Mouse (Mus musculus) stomach, postnatal 0 days (tissue): ENCODE data around the gene 4930583I09Rik. TPM values are rescaled to one million over a fixed set of nuclear protein-coding genes. Genes with fewer than 3 reads are reported as not detected.

Experiments used
- ATAC-seq: fragments of 200-750 bp; cut with Nextera tagmentation; 2 replicates; pipeline ENCODE4 v1.8.0; 2017; ENCODE audit not compliant: low FRiP score, low TSS enrichment
- DNase-seq: peaks from one replicate; pipeline ENCODE4 v3.0.0-alpha.2; 2016; ENCODE audit warnings: low spot score
- H3K27ac ChIP-seq: fragments of 300-500 bp; sonication (generic); replicated peaks from 2 replicates; pipeline ENCODE4 v1.5.1; 2014; ENCODE audit warnings: mild to moderate bottlenecking, control low read depth
- H3K27me3 ChIP-seq: fragments of 300-500 bp; sonication (generic); 2 replicates; pipeline ENCODE4 v1.6.1; 2014; ENCODE audit warnings: low read length; ENCODE audit not compliant: control insufficient read depth, insufficient read depth
- H3K36me3 ChIP-seq: fragments of 300-500 bp; sonication (generic); 2 replicates; pipeline ENCODE4 v1.6.1; 2014; ENCODE audit warnings: low read length, mixed read lengths; ENCODE audit not compliant: control insufficient read depth, insufficient read depth
- H3K4me1 ChIP-seq: fragments of 300-500 bp; sonication (generic); replicated peaks from 2 replicates; pipeline ENCODE4 v1.6.1; 2014; ENCODE audit warnings: antibody characterized with exemption; ENCODE audit not compliant: control insufficient read depth, insufficient read depth
- H3K4me2 ChIP-seq: fragments of 300-500 bp; sonication (generic); replicated peaks from 2 replicates; pipeline ENCODE4 v1.6.1; 2014; ENCODE audit warnings: low read depth, mild to moderate bottlenecking, control low read depth, moderate library complexity
- H3K4me3 ChIP-seq: fragments of 300-500 bp; sonication (generic); 2 replicates; pipeline ENCODE4 v1.5.1; 2014; ENCODE audit warnings: low read depth, low read length, control low read depth
- H3K9ac ChIP-seq: fragments of 300-500 bp; sonication (generic); 2 replicates; pipeline ENCODE4 v1.6.1; 2014; ENCODE audit warnings: mild to moderate bottlenecking, low read length, control low read depth, mixed read lengths
- H3K9me3 ChIP-seq: fragments of 300-500 bp; sonication (generic); 2 replicates; pipeline ENCODE4 v1.6.1; 2016; ENCODE audit warnings: low read length; ENCODE audit not compliant: control insufficient read depth
- CTCF ChIP-seq: IDR thresholded peaks from 2 replicates; pipeline ENCODE4 v1.5.1; 2016; ENCODE audit warnings: antibody characterized with exemption, low read depth, mild to moderate bottlenecking, moderate library complexity
- EP300 ChIP-seq: optimal IDR thresholded peaks from 2 replicates; pipeline ENCODE3; 2016; ENCODE audit warnings: antibody characterized with exemption
- WGBS: fragments of 180-500 bp; shearing (Covaris S2); extraction: QIAGEN DNeasy Blood & Tissue Kit; methylation state at CpG from one replicate; pipeline ENCODE4 v1.1.7; 2014; 5-methylcytosine and 5-hydroxymethylcytosine counted together
- polyA plus RNA-seq: library from polyadenylated mRNA; unstranded; fragments of >200 nt; fragmentation: Nextera tagmentation; extraction: Ambion mirVana; gene quantifications from 2 replicates; pipeline ENCODE4 v1.2.1, GENCODE M21; 2015

Gene 4930583I09Rik
- polyA plus RNA-seq, 1 experiment from 2014 or later = not detected

GRCm38 (mm10) chr17:64848031-64848430 is 12.2 kb upstream of the 4930583I09Rik start:
- no peak overlapping the region for H3K9ac ChIP-seq
- H3K36me3 ChIP-seq = no peaks in the 10 kb centered on the region
- TF ChIP-seq CTCF (no peak), EP300 (no peak)
- H3K27me3 ChIP-seq = no peaks in the 10 kb centered on the region
- H3K4me2 ChIP-seq = no peak overlapping the region
- ATAC-seq (no peak), DNase-seq (no peak)
- H3K9me3 ChIP-seq = no peaks in the 10 kb centered on the region
- no peak overlapping the region for H3K27ac ChIP-seq
- H3K4me1 ChIP-seq = no peaks in the 10 kb centered on the region
- H3K4me3 ChIP-seq = no peak overlapping the region
- WGBS = 73% methylated on average over 4 of the region's 4 CpGs

- H3K4me2 ChIP-seq = no peak overlapping the region
- no peaks in the 10 kb centered on the region for H3K36me3 ChIP-seq
- H3K9ac ChIP-seq = no peak overlapping the region
- H3K27ac ChIP-seq = no peak overlapping the region
- H3K4me1 ChIP-seq = no peaks in the 10 kb centered on the region
- no peak for ATAC-seq
- DNase-seq = no peak
- H3K9me3 ChIP-seq = no peaks in the 10 kb centered on the region
- 72% methylated on average over 1 of the region's 1 CpGs for WGBS
- no peaks in the 10 kb centered on the region for H3K27me3 ChIP-seq
- no peak overlapping the region for H3K4me3 ChIP-seq
- TF ChIP-seq EP300 (no peak), CTCF (no peak)
Observed at GRCm38 (mm10) chr17:64846654-64847053, 10.8 kb upstream of the 4930583I09Rik start.

- no peak for ATAC-seq
- Histone ChIP-seq H3K9ac (no peak overlapping the region), H3K4me2 (no peak overlapping the region), H3K36me3 (no peaks in the 10 kb centered on the region), H3K4me1 (no peaks in the 10 kb centered on the region), H3K27me3 (no peaks in the 10 kb centered on the region), H3K4me3 (no peak overlapping the region), H3K9me3 (no peaks in the 10 kb centered on the region), H3K27ac (no peak overlapping the region)
- no peak for DNase-seq
- TF ChIP-seq CTCF = no peak
- no peak for TF ChIP-seq EP300
- WGBS = 23% methylated on average over 7 of the region's 7 CpGs
Observed at GRCm38 (mm10) chr17:64836892-64837291, 1.0 kb upstream of the 4930583I09Rik start.

GRCm38 (mm10) chr17:64836352-64836751 is 481 bp upstream of the 4930583I09Rik start:
- TF ChIP-seq EP300 (no peak), CTCF (no peak)
- ATAC-seq = no peak
- H3K27me3 ChIP-seq = no peaks in the 10 kb centered on the region
- no peak overlapping the region for H3K9ac ChIP-seq
- no peak for DNase-seq
- H3K4me3 ChIP-seq = no peak overlapping the region
- H3K27ac ChIP-seq = no peak overlapping the region
- H3K4me1 ChIP-seq = no peaks in the 10 kb centered on the region
- no peak overlapping the region for H3K4me2 ChIP-seq
- 84% methylated on average over 10 of the region's 10 CpGs for WGBS
- H3K36me3 ChIP-seq = no peaks in the 10 kb centered on the region
- H3K9me3 ChIP-seq = no peaks in the 10 kb centered on the region

- no peak for DNase-seq
- Histone ChIP-seq H3K27me3 (no peaks in the 10 kb centered on the region), H3K9ac (no peak overlapping the region), H3K27ac (no peak overlapping the region), H3K36me3 (no peaks in the 10 kb centered on the region), H3K4me3 (no peak overlapping the region), H3K4me2 (no peak overlapping the region), H3K9me3 (no peaks in the 10 kb centered on the region), H3K4me1 (no peaks in the 10 kb centered on the region)
- 80% methylated on average over 7 of the region's 7 CpGs for WGBS
- no peak for ATAC-seq
- TF ChIP-seq CTCF (no peak), EP300 (no peak)
Observed at GRCm38 (mm10) chr17:64833906-64834490, 1.9 kb downstream of the 4930583I09Rik start.

GRCm38 (mm10) chr17:64833071-64833470 is 2.8 kb downstream of the 4930583I09Rik start:
- Histone ChIP-seq H3K36me3 (no peaks in the 10 kb centered on the region), H3K4me1 (no peaks in the 10 kb centered on the region), H3K9me3 (no peaks in the 10 kb centered on the region), H3K27me3 (no peaks in the 10 kb centered on the region), H3K9ac (no peak overlapping the region), H3K4me2 (no peak overlapping the region), H3K27ac (no peak overlapping the region), H3K4me3 (no peak overlapping the region)
- WGBS = 73% methylated on average over 2 of the region's 2 CpGs
- TF ChIP-seq EP300 = no peak
- TF ChIP-seq CTCF = no peak
- DNase-seq (no peak), ATAC-seq (no peak)
